Mouse (Mus musculus): ENCODE results near the gene Nrg3. TPM values are rescaled to one million over a fixed set of nuclear protein-coding genes. Genes with fewer than 3 reads are reported as not detected.

Nrg3 gene
- not detected in 2 replicates for polyA plus RNA-seq (2012; rRNA removed)

- WGBS: 2% methylated on average over 110 of the region's 121 CpGs
- no peaks in the 10 kb centered on the region for H3K4me1 ChIP-seq (ENCODE audit: control insufficient read depth, insufficient read depth, low read length)
- TF ChIP-seq POLR2A (IDR thresholded peaks at IDR 0.05; ENCODE audit: borderline replicate concordance, extremely low read depth, low read depth, low read length): no peak
- TF ChIP-seq CTCF (IDR thresholded peaks at IDR 0.05; ENCODE audit: insufficient read depth, low read length): no peak
- H3K4me3 ChIP-seq (replicated peaks; ENCODE audit: extremely low read depth, low read depth, low read length): no peak within 1 kb of the TSS
- DNase-seq: no peak
Observed at GRCm38 (mm10) chr14:39472790-39473761, at the start of gene Nrg3. Gene Nrg3 (minus strand): TSS chr14:39473088.

- Histone ChIP-seq H3K4me3 (replicated peaks; ENCODE audit: extremely low read depth, low read depth, low read length) (no peak overlapping the region), H3K4me1 (ENCODE audit: control insufficient read depth, insufficient read depth, low read length) (no peaks in the 10 kb centered on the region)
- TF ChIP-seq POLR2A (IDR thresholded peaks at IDR 0.05; ENCODE audit: borderline replicate concordance, extremely low read depth, low read depth, low read length) (no peak), CTCF (IDR thresholded peaks at IDR 0.05; ENCODE audit: insufficient read depth, low read length) (no peak)
- DNase-seq: no peak
- WGBS: 74% methylated on average over 1 of the region's 1 CpGs
Observed at GRCm38 (mm10) chr14:39508956-39509355, 36.1 kb upstream of the Nrg3 start.

- H3K4me1 ChIP-seq (ENCODE audit: control insufficient read depth, insufficient read depth, low read length): no peaks in the 10 kb centered on the region
- TF ChIP-seq CTCF (IDR thresholded peaks at IDR 0.05; ENCODE audit: insufficient read depth, low read length): no peak
- TF ChIP-seq POLR2A (IDR thresholded peaks at IDR 0.05; ENCODE audit: borderline replicate concordance, extremely low read depth, low read depth, low read length): no peak
- no peak overlapping the region for H3K4me3 ChIP-seq (replicated peaks; ENCODE audit: extremely low read depth, low read depth, low read length)
- DNase-seq: no peak
- WGBS: 3% methylated on average over 27 of the region's 27 CpGs
Observed at GRCm38 (mm10) chr14:39473771-39474211, 903 bp upstream of the Nrg3 start.

GRCm38 (mm10) chr14:39472146-39472751 is 639 bp downstream of the Nrg3 start:
- no peak for DNase-seq
- H3K4me3 ChIP-seq (replicated peaks; ENCODE audit: extremely low read depth, low read depth, low read length): no peak overlapping the region
- TF ChIP-seq CTCF (IDR thresholded peaks at IDR 0.05; ENCODE audit: insufficient read depth, low read length) (no peak), POLR2A (IDR thresholded peaks at IDR 0.05; ENCODE audit: borderline replicate concordance, extremely low read depth, low read depth, low read length) (no peak)
- WGBS: 4% methylated on average over 56 of the region's 56 CpGs
- H3K4me1 ChIP-seq (ENCODE audit: control insufficient read depth, insufficient read depth, low read length): no peaks in the 10 kb centered on the region

- DNase-seq: no peak
- no peaks in the 10 kb centered on the region for H3K4me1 ChIP-seq (ENCODE audit: control insufficient read depth, insufficient read depth, low read length)
- 9% methylated on average over 12 of the region's 12 CpGs for WGBS
- H3K4me3 ChIP-seq (replicated peaks; ENCODE audit: extremely low read depth, low read depth, low read length): no peak overlapping the region
- TF ChIP-seq CTCF (IDR thresholded peaks at IDR 0.05; ENCODE audit: insufficient read depth, low read length): no peak
Observed at GRCm38 (mm10) chr14:39471236-39471981, 1.5 kb downstream of the Nrg3 start.

- TF ChIP-seq CTCF (IDR thresholded peaks at IDR 0.05; ENCODE audit: insufficient read depth, low read length) (no peak), POLR2A (IDR thresholded peaks at IDR 0.05; ENCODE audit: borderline replicate concordance, extremely low read depth, low read depth, low read length) (no peak)
- no peak for DNase-seq
- no peaks in the 10 kb centered on the region for H3K4me1 ChIP-seq (ENCODE audit: control insufficient read depth, insufficient read depth, low read length)
- 72% methylated on average over 1 of the region's 1 CpGs for WGBS
- H3K4me3 ChIP-seq (replicated peaks; ENCODE audit: extremely low read depth, low read depth, low read length): no peak overlapping the region
Observed at GRCm38 (mm10) chr14:39445501-39445900, 27.4 kb downstream of the Nrg3 start.

GRCm38 (mm10) chr14:39428503-39428902 is 44.4 kb downstream of the Nrg3 start:
- 77% methylated on average over 5 of the region's 5 CpGs for WGBS
- Histone ChIP-seq H3K4me1 (ENCODE audit: control insufficient read depth, insufficient read depth, low read length) (no peaks in the 10 kb centered on the region), H3K4me3 (replicated peaks; ENCODE audit: extremely low read depth, low read depth, low read length) (no peak overlapping the region)
- no peak for TF ChIP-seq CTCF (IDR thresholded peaks at IDR 0.05; ENCODE audit: insufficient read depth, low read length)
- TF ChIP-seq POLR2A (IDR thresholded peaks at IDR 0.05; ENCODE audit: borderline replicate concordance, extremely low read depth, low read depth, low read length): no peak
- DNase-seq: no peak

GRCm38 (mm10) chr14:39421874-39422273 is 51.0 kb downstream of the Nrg3 start:
- 54% methylated on average over 1 of the region's 1 CpGs for WGBS
- TF ChIP-seq CTCF (IDR thresholded peaks at IDR 0.05; ENCODE audit: insufficient read depth, low read length) (no peak), POLR2A (IDR thresholded peaks at IDR 0.05; ENCODE audit: borderline replicate concordance, extremely low read depth, low read depth, low read length) (no peak)

GRCm38 (mm10) chr14:39413270-39413669 is 59.6 kb downstream of the Nrg3 start:
- H3K4me3 ChIP-seq (replicated peaks; ENCODE audit: extremely low read depth, low read depth, low read length): no peak overlapping the region
- H3K4me1 ChIP-seq (ENCODE audit: control insufficient read depth, insufficient read depth, low read length): no peaks in the 10 kb centered on the region
- DNase-seq: no peak
- 72% methylated on average over 9 of the region's 9 CpGs for WGBS
- TF ChIP-seq POLR2A (IDR thresholded peaks at IDR 0.05; ENCODE audit: borderline replicate concordance, extremely low read depth, low read depth, low read length) (no peak), CTCF (IDR thresholded peaks at IDR 0.05; ENCODE audit: insufficient read depth, low read length) (no peak)

More at GRCm38 (mm10) chr14:39421874-39422273, 51.0 kb downstream of the Nrg3 start:
- Histone ChIP-seq H3K4me1 (ENCODE audit: control insufficient read depth, insufficient read depth, low read length) (no peaks in the 10 kb centered on the region), H3K4me3 (replicated peaks; ENCODE audit: extremely low read depth, low read depth, low read length) (no peak overlapping the region)
- no peak for DNase-seq
